Mouse (Mus musculus): ENCODE results near the gene Cdpf1.

DNA sequence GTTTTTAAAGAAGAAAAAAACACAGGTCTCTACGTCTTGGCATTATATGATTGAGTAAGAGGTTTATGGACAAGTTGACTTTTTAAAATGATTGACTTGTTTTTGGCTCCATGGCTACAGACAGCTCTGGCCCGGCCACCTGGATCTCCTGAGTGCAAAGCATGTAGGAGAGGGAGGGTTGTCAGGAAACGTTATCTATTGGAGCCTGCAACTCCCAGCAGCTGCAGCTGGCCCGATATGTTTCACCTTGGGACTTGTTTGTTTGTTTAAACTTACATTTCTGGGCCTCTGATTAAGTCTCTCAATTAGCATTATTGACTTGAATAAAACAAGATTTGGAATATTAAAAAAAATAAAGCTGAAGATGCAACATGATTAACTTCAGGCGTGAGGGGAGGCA is 15.2 kb upstream of the Cdpf1 start:
- TF ChIP-seq POLR2A (IDR thresholded peaks at IDR 0.05; ENCODE audit: borderline replicate concordance, extremely low read depth, low read depth, low read length) (no peak), CTCF (IDR thresholded peaks at IDR 0.05; ENCODE audit: insufficient read depth, low read length) (no peak)

Data from lung, adult 2 months (tissue).